Mouse (Mus musculus) heart, embryonic 14.5 days (tissue): Measurements from ENCODE around the gene Egr4. TPM values are rescaled to one million over a fixed set of nuclear protein-coding genes. Genes with fewer than 3 reads are reported as not detected.

Experiments used
- ATAC-seq: fragments of 200-750 bp; cut with Nextera tagmentation; 2 replicates; pipeline ENCODE4 v1.8.0; 2017; ENCODE audit warnings: low read depth, moderate TSS enrichment; ENCODE audit not compliant: insufficient number of reproducible peaks, insufficient read depth, low FRiP score
- H3K27ac ChIP-seq, 2 experiments: fragments of 200-500 bp in 1 of 2; fragments of 300-500 bp in 1 of 2; sonication (generic) in 1 of 2; replicated peaks in 1 of 2; 2 replicates each; pipeline ENCODE4 v1.5.1; 2012 to 2014; ENCODE audit warnings: low read depth in 2 of 2, low read length in 2 of 2, control low read depth in 1 of 2, mild to moderate bottlenecking in 1 of 2, mixed read lengths in 1 of 2; ENCODE audit not compliant: control insufficient read depth in 1 of 2, insufficient read depth in 1 of 2
- H3K27me3 ChIP-seq: fragments of 300-500 bp; sonication (generic); 2 replicates; pipeline ENCODE4 v1.6.1; 2014; ENCODE audit warnings: mild to moderate bottlenecking, low read length, control low read depth; ENCODE audit not compliant: control insufficient read depth, insufficient read depth
- H3K36me3 ChIP-seq: fragments of 300-500 bp; sonication (generic); 2 replicates; pipeline ENCODE4 v1.6.1; 2014; ENCODE audit warnings: mild to moderate bottlenecking, control low read depth, low read length, mixed read lengths; ENCODE audit not compliant: control insufficient read depth, insufficient read depth
- H3K4me1 ChIP-seq, 2 experiments: fragments of 200-500 bp in 1 of 2; fragments of 300-500 bp in 1 of 2; sonication (generic) in 1 of 2; 2 replicates each; pipeline ENCODE4 v1.6.1; 2012 to 2014; ENCODE audit warnings: low read length in 2 of 2, control low read depth in 1 of 2, mixed read lengths in 1 of 2; ENCODE audit not compliant: control insufficient read depth in 2 of 2, insufficient read depth in 2 of 2
- H3K4me2 ChIP-seq: fragments of 300-500 bp; sonication (generic); 2 replicates; pipeline ENCODE4 v1.6.1; 2014; ENCODE audit warnings: mild to moderate bottlenecking, low read length
- H3K4me3 ChIP-seq, 2 experiments: fragments of 200-500 bp in 1 of 2; fragments of 300-500 bp in 1 of 2; sonication (generic) in 1 of 2; 2 replicates each; pipeline ENCODE4 v1.5.1; 2012 to 2014; ENCODE audit warnings: low read length in 2 of 2, mild to moderate bottlenecking in 2 of 2, control low read depth in 1 of 2, low read depth in 1 of 2, moderate library complexity in 1 of 2; ENCODE audit not compliant: control insufficient read depth in 1 of 2, insufficient read depth in 1 of 2
- H3K9ac ChIP-seq: fragments of 300-500 bp; sonication (generic); 2 replicates; pipeline ENCODE4 v1.6.1; 2014; ENCODE audit warnings: mild to moderate bottlenecking, low read length
- H3K9me3 ChIP-seq: fragments of 300-500 bp; sonication (generic); 2 replicates; pipeline ENCODE4 v1.6.1; 2016; ENCODE audit warnings: low read length, control low read depth; ENCODE audit not compliant: control insufficient read depth
- WGBS: fragments of 180-500 bp; shearing (Covaris S2); extraction: QIAGEN DNeasy Blood & Tissue Kit; methylation state at CpG from one replicate; pipeline ENCODE4 v1.1.7; 2014; 5-methylcytosine and 5-hydroxymethylcytosine counted together
- polyA plus RNA-seq: library from polyadenylated mRNA; unstranded; fragments of >200 nt; fragmentation: Nextera tagmentation; extraction: Ambion mirVana; gene quantifications from 2 replicates; pipeline ENCODE4 v1.2.1, GENCODE M21; 2014

Egr4 gene
- polyA plus RNA-seq, 1 experiment from 2014 or later: not detected

GRCm38 (mm10) chr6:85504908-85505307 is 8.5 kb downstream of the Egr4 start:
- no peaks in the 10 kb centered on the region for H3K9me3 ChIP-seq
- ATAC-seq: no peak
- no peak overlapping the region for H3K9ac ChIP-seq
- no peaks in the 10 kb centered on the region for H3K36me3 ChIP-seq
- H3K4me1 ChIP-seq: peaks cover 0 to 9% of the 10 kb centered on the region in 2 experiments; a peak in 2 of 4 replicates
- peaks cover 79% of the 10 kb centered on the region for H3K27me3 ChIP-seq
- no peak overlapping the region for H3K27ac ChIP-seq
- 63% methylated on average over 2 of the region's 2 CpGs for WGBS
- no peak overlapping the region for H3K4me2 ChIP-seq
- H3K4me3 ChIP-seq: no peak overlapping the region

- peak within 1 kb of the TSS; percentile 48 to 65 for H3K4me3 ChIP-seq
- H3K4me1 ChIP-seq: peaks cover 0 to 9% of the 10 kb centered on the region in 2 experiments; a peak in 2 of 4 replicates
- H3K36me3 ChIP-seq: no peaks in the 10 kb centered on the region
- peak within 1 kb of the TSS; percentile 96 for H3K4me2 ChIP-seq
- under 1% methylated on average over 22 of the region's 22 CpGs for WGBS
- no peak within 1 kb of the TSS for H3K27ac ChIP-seq
- peak within 1 kb of the TSS; percentile 62 for H3K9ac ChIP-seq
- peaks cover 66% of the 10 kb centered on the region for H3K27me3 ChIP-seq
- H3K9me3 ChIP-seq: no peaks in the 10 kb centered on the region
- no peak for ATAC-seq
Measured at GRCm38 (mm10) chr6:85502911-85503250, 10.5 kb downstream of the Egr4 start, which contains the start of gene Fbxo41. Gene Fbxo41 (minus strand): TSS chr6:85502994.

GRCm38 (mm10) chr6:85502103-85502910 is 11.1 kb downstream of the Egr4 start:
- Histone ChIP-seq H3K9me3 (no peaks in the 10 kb centered on the region), H3K4me1 (peaks cover 0 to 9% of the 10 kb centered on the region in 2 experiments; a peak in 2 of 4 replicates), H3K27me3 (peaks cover 65% of the 10 kb centered on the region), H3K4me2 (peak overlapping the region; percentile 96), H3K4me3 (peak overlapping the region; percentile 48 to 65), H3K36me3 (no peaks in the 10 kb centered on the region), H3K9ac (peak overlapping the region; percentile 62), H3K27ac (no peak overlapping the region)
- 2% methylated on average over 37 of the region's 37 CpGs for WGBS
- ATAC-seq: no peak

GRCm38 (mm10) chr6:85501571-85502102 is 11.8 kb downstream of the Egr4 start:
- Histone ChIP-seq H3K4me1 (peaks cover 0 to 9% of the 10 kb centered on the region in 2 experiments; a peak in 2 of 4 replicates), H3K36me3 (no peaks in the 10 kb centered on the region), H3K27me3 (peaks cover 60% of the 10 kb centered on the region), H3K27ac (no peak overlapping the region), H3K9ac (no peak overlapping the region), H3K4me2 (no peak overlapping the region), H3K9me3 (no peaks in the 10 kb centered on the region), H3K4me3 (no peak overlapping the region)
- ATAC-seq: no peak
- WGBS: 14% methylated on average over 6 of the region's 6 CpGs

- H3K27me3 ChIP-seq: peaks cover 55% of the 10 kb centered on the region
- H3K9ac ChIP-seq: no peak overlapping the region
- no peak for ATAC-seq
- H3K4me3 ChIP-seq: no peak overlapping the region
- 64% methylated on average over 1 of the region's 1 CpGs for WGBS
- no peaks in the 10 kb centered on the region for H3K36me3 ChIP-seq
- H3K27ac ChIP-seq: no peak overlapping the region
- H3K4me1 ChIP-seq: peaks cover 0 to 9% of the 10 kb centered on the region in 2 experiments; a peak in 2 of 4 replicates
- no peaks in the 10 kb centered on the region for H3K9me3 ChIP-seq
- no peak overlapping the region for H3K4me2 ChIP-seq
Measured at GRCm38 (mm10) chr6:85500416-85500815, 13.0 kb downstream of the Egr4 start.

- Histone ChIP-seq H3K27ac (no peak overlapping the region), H3K4me3 (no peak overlapping the region), H3K9ac (no peak overlapping the region), H3K36me3 (no peaks in the 10 kb centered on the region), H3K4me1 (peaks cover 0 to 9% of the 10 kb centered on the region in 2 experiments; a peak in 2 of 4 replicates), H3K9me3 (no peaks in the 10 kb centered on the region), H3K4me2 (no peak overlapping the region), H3K27me3 (peaks cover 33% of the 10 kb centered on the region)
- no peak for ATAC-seq
- 51% methylated on average over 9 of the region's 9 CpGs for WGBS
Measured at GRCm38 (mm10) chr6:85498147-85498546, 15.2 kb downstream of the Egr4 start.

- no peak overlapping the region for H3K9ac ChIP-seq
- no peak overlapping the region for H3K4me2 ChIP-seq
- no peak overlapping the region for H3K27ac ChIP-seq
- H3K4me3 ChIP-seq: no peak overlapping the region
- H3K27me3 ChIP-seq: peaks cover 22% of the 10 kb centered on the region
- no peak for ATAC-seq
- H3K36me3 ChIP-seq: no peaks in the 10 kb centered on the region
- no peaks in the 10 kb centered on the region for H3K4me1 ChIP-seq
- H3K9me3 ChIP-seq: no peaks in the 10 kb centered on the region
Measured at GRCm38 (mm10) chr6:85496976-85497375, 16.4 kb downstream of the Egr4 start.
